Mouse (Mus musculus) forebrain, embryonic 14.5 days (tissue): ENCODE results near the gene Nr5a1. TPM values are rescaled to one million over a fixed set of nuclear protein-coding genes. Genes with fewer than 3 reads are reported as not detected.
A peak's percentile ranks its signal among the peaks of the same experiment; 100 is the strongest.

Source experiments
- ATAC-seq: fragments of 200-750 bp; cut with Nextera tagmentation; 2 replicates; pipeline ENCODE4 v1.8.0; 2017; ENCODE audit warnings: mild to moderate bottlenecking, moderate library complexity
- DNase-seq: peaks from one replicate; pipeline ENCODE4 v3.0.0-alpha.2; 2015; ENCODE audit warnings: low spot score
- H3K27ac ChIP-seq: fragments of 300-500 bp; sonication (generic); 2 replicates; pipeline ENCODE4 v1.5.1; 2014; ENCODE audit warnings: low read depth, mild to moderate bottlenecking, control low read depth, low read length, moderate library complexity
- H3K27me3 ChIP-seq: fragments of 300-500 bp; sonication (generic); replicated peaks from 2 replicates; pipeline ENCODE4 v1.6.1; 2014; ENCODE audit warnings: low read length, control low read depth, mixed read lengths; ENCODE audit not compliant: control insufficient read depth, insufficient read depth
- H3K36me3 ChIP-seq: fragments of 300-500 bp; sonication (generic); 2 replicates; pipeline ENCODE4 v1.6.1; 2014; ENCODE audit warnings: low read length, control low read depth; ENCODE audit not compliant: control insufficient read depth, insufficient read depth
- H3K4me1 ChIP-seq: fragments of 300-500 bp; sonication (generic); 2 replicates; pipeline ENCODE4 v1.6.1; 2014; ENCODE audit warnings: antibody characterized with exemption, low read length, control low read depth; ENCODE audit not compliant: control insufficient read depth, insufficient read depth
- H3K4me2 ChIP-seq: fragments of 300-500 bp; sonication (generic); 2 replicates; pipeline ENCODE4 v1.6.1; 2014; ENCODE audit warnings: mild to moderate bottlenecking, control low read depth, low read length
- H3K4me3 ChIP-seq: fragments of 300-500 bp; sonication (generic); 2 replicates; pipeline ENCODE4 v1.5.1; 2014; ENCODE audit warnings: low read depth, low read length, control low read depth
- H3K9ac ChIP-seq: fragments of 300-500 bp; sonication (generic); 2 replicates; pipeline ENCODE4 v1.6.1; 2014; ENCODE audit warnings: mild to moderate bottlenecking, low read length, control low read depth, moderate library complexity
- H3K9me3 ChIP-seq: fragments of 300-500 bp; sonication (generic); replicated peaks from 2 replicates; pipeline ENCODE4 v1.6.1; 2016; ENCODE audit warnings: low read length, control low read depth, mixed read lengths; ENCODE audit not compliant: control insufficient read depth
- WGBS: fragments of 180-500 bp; shearing (Covaris S2); extraction: QIAGEN DNeasy Blood & Tissue Kit; methylation state at CpG from one replicate; pipeline ENCODE4 v1.1.7; 2014; 5-methylcytosine and 5-hydroxymethylcytosine counted together
- polyA plus RNA-seq: library from polyadenylated mRNA; unstranded; fragments of >200 nt; fragmentation: Nextera tagmentation; extraction: Ambion mirVana; gene quantifications from 2 replicates; pipeline ENCODE4 v1.2.1, GENCODE M21; 2014

Gene Nr5a1
- polyA plus RNA-seq, 1 experiment from 2014 or later: 1.3 TPM

- Histone ChIP-seq H3K4me1 (peaks cover 15% of the 10 kb centered on the region), H3K36me3 (no peaks in the 10 kb centered on the region), H3K4me3 (no peak overlapping the region), H3K27ac (peak overlapping the region; percentile 63; the same call in 1 of the 2 replicates), H3K9ac (no peak overlapping the region), H3K4me2 (no peak overlapping the region), H3K9me3 (no peaks in the 10 kb centered on the region), H3K27me3 (no peaks in the 10 kb centered on the region)
- WGBS: 84% methylated on average over 7 of the region's 7 CpGs
- no peak for DNase-seq
- ATAC-seq: no peak
These were observed 66.7 kb downstream of the Nr5a1 start for GRCm38 (mm10) chr2:38647661-38648060.

- WGBS: 43% methylated on average over 8 of the region's 8 CpGs
- DNase-seq: peak; percentile 80
- Histone ChIP-seq H3K9ac (no peak overlapping the region), H3K27ac (peak overlapping the region; percentile 63; the same call in 1 of the 2 replicates), H3K4me2 (no peak overlapping the region), H3K36me3 (0 out of 2 replicates have a peak, but pooled peaks cover 3% of the 10 kb centered on the region), H3K9me3 (no peaks in the 10 kb centered on the region), H3K4me3 (no peak overlapping the region), H3K27me3 (no peaks in the 10 kb centered on the region), H3K4me1 (peaks cover 15% of the 10 kb centered on the region)
- ATAC-seq: peak; percentile 64
These were observed 67.1 kb downstream of the Nr5a1 start for GRCm38 (mm10) chr2:38647201-38647606.

DNA sequence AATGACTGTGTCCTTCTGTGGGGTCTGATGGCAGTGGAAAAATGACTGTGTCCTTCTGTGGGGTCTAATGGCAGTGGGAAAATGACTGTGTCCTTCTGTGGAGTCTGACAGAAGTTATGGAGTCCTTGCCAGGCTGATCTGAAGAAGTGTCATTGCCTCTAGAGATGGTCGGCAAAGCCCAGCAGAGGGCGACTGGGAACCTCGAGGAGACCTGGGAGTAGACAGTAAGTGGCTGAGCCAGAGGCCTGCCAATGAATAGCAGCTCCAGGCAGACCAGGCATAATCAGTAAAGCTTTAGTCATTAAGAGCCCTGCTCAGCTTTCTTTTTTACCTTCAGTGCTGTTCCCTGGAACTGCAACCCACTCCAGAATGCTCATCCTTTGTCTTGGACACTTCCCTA lies 68.4 kb downstream of the Nr5a1 start:
- H3K9me3 ChIP-seq: no peaks in the 10 kb centered on the region
- H3K4me3 ChIP-seq: no peak overlapping the region
- ATAC-seq: peak; percentile 53; the same call in 1 of the 2 replicates
- no peak overlapping the region for H3K9ac ChIP-seq
- DNase-seq: peak; percentile 83
- no peak overlapping the region for H3K4me2 ChIP-seq
- 0% methylated on average over 3 of the region's 3 CpGs for WGBS
- H3K4me1 ChIP-seq: peaks cover 15% of the 10 kb centered on the region
- peaks cover 14% of the 10 kb centered on the region for H3K36me3 ChIP-seq
- H3K27me3 ChIP-seq: no peaks in the 10 kb centered on the region
- H3K27ac ChIP-seq: no peak overlapping the region

DNA sequence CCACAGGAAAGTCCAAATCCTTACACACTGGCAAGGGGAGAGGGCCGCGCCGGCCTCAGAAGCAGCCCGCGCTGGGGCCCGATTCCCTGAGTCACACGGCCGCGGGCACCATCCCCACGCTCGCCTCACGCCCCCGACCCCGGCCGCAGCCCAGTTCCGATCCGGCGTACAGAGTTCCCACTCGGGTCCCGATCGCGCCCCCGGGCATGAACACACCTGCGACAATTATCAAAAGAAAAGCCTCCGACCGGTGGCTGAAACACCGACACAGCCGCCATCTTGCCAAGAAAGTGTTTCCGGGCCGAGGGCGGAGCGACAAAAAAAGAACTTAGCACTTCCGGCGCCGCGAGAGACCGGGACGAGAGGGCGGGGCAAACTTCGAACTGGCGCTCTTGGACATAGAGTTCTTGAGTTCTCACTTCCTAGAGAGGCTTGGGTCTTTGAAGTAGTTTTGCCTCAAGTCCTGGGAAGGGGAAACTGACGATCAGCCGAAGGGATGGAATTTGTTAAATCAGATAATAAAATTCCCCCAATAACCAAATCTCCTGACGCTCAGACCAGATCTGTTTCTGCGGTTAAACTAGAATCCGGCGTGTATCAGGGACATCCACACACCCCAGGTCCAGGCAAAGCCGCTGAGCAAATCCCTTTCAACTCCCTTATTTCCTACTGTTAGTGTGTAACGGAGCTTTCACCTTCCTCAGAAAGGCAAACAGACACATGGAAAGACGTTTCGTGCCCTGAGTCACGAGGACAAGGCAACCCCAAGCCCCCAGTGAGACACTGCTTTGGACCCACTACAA lies 70.5 kb downstream of the Nr5a1 start, which contains the start of gene Psmb7:
Gene Psmb7, minus strand, starts transcription at position 463 of the 803 bp plus-strand sequence.
- no peaks in the 10 kb centered on the region for H3K9me3 ChIP-seq
- H3K27ac ChIP-seq: peak within 1 kb of the TSS; percentile 54; the same call in 1 of the 2 replicates
- peak within 1 kb of the TSS; percentile 92 for H3K4me3 ChIP-seq
- no peaks in the 10 kb centered on the region for H3K27me3 ChIP-seq
- H3K36me3 ChIP-seq: peaks cover 31% of the 10 kb centered on the region
- 2% methylated on average over 52 of the region's 52 CpGs for WGBS
- ATAC-seq: peak; percentile 83
- H3K9ac ChIP-seq: peak within 1 kb of the TSS; percentile 88
- peak; percentile 97 for DNase-seq
- peaks cover 15% of the 10 kb centered on the region for H3K4me1 ChIP-seq
- H3K4me2 ChIP-seq: peak within 1 kb of the TSS; percentile 97

Other genes with a start within 250 kb of the Nr5a1 start
- 95.1 and 96.7 TPM in 2 replicates for gene Nek6, start 202.9 kb downstream of the Nr5a1 start, polyA plus RNA-seq
- gene Psmb7, start 70.5 kb downstream of the Nr5a1 start, polyA plus RNA-seq: 328 and 382 TPM in 2 replicates
- 0.67 and 0.95 TPM in 2 replicates for gene Nr6a1, start 213.1 kb upstream of the Nr5a1 start, polyA plus RNA-seq
- gene Olfml2a, start 217.4 kb upstream of the Nr5a1 start, polyA plus RNA-seq: 1.9 and 2.5 TPM in 2 replicates